Mouse (Mus musculus) cortical plate, adult 2 months (tissue): ENCODE results near the gene Gm8011. TPM values are rescaled to one million over a fixed set of nuclear protein-coding genes. Genes with fewer than 3 reads are reported as not detected.
"Not testable (repeated sequence)": the region's sequence is repeated elsewhere in the genome, so short reads cannot be mapped to it uniquely, and the experiment has no call there.

Experiments used
- H3K27ac ChIP-seq: fragments of 200-500 bp; 2 replicates; pipeline ENCODE4 v1.5.1; 2012; ENCODE audit warnings: low read length, control low read depth, inconsistent platforms; ENCODE audit not compliant: insufficient read depth
- H3K4me1 ChIP-seq: fragments of 200-500 bp; 2 replicates; pipeline ENCODE4 v1.6.1; 2011; ENCODE audit warnings: low read length; ENCODE audit not compliant: control insufficient read depth, insufficient read depth
- H3K4me3 ChIP-seq: fragments of 200-500 bp; 2 replicates; pipeline ENCODE4 v1.5.1; 2011; ENCODE audit warnings: mild to moderate bottlenecking, low read length, control low read depth; ENCODE audit not compliant: insufficient read depth
- polyA plus RNA-seq: library from polyadenylated mRNA; depleted of rRNA; stranded (reverse); fragments of >200 nt; gene quantifications from 2 replicates; pipeline ENCODE4 v1.2.3, GENCODE M21; 2012; rRNA removed

Gm8011 gene
- polyA plus RNA-seq = not detected in 2 replicates

DNA sequence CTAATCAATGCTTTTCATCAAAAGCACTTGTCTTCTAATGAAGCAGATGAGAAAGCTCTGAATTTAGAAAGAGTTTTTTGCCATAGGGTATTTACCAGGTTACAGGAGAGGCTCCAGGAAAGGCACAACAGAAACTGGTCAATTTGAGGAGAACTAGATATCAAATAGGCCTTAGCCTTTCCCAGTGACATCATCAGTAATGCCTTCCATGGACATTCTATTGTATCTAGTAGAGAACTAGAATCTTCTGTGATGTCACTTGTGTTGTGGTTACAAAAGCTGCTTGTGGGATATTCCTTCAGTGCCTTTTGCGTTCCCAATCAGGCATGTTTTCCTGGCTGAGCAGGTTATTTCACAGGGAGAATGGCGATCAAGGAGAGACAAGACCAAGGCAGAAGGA lies at the start of gene Gm8011:
Gene Gm8011, plus strand, starts transcription at position 301 of the 400 bp plus-strand sequence.
- H3K4me3 ChIP-seq, H3K27ac ChIP-seq: not testable (repeated sequence)

DNA sequence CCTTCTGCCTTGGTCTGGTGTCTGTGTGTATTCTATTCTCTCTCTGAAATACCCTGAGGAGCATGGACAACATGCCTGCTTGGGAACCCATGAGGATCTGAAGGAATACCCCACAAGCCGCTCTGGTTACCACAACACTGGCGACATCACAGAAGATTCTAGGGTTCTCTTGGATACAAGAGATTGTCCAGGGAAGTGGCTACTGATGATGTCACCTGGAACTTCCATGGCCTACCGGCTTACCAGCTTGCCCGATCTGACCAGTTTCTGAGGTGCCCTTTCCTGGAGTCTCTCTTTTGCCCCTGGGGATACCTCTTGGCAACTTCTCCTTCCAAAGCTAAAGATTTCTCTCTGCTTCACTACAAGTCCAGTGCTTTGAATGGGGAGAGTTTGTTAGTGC lies 24.1 kb upstream of the Gm8011 start, which contains the start of gene Gm8005:
Gene Gm8005, minus strand, starts transcription at position 101 of the 400 bp plus-strand sequence.
- not testable (repeated sequence) for H3K4me3 ChIP-seq, H3K27ac ChIP-seq, H3K4me1 ChIP-seq

More for the DNA sequence above, at the start of gene Gm8011:
- not testable (repeated sequence) for H3K4me1 ChIP-seq

DNA sequence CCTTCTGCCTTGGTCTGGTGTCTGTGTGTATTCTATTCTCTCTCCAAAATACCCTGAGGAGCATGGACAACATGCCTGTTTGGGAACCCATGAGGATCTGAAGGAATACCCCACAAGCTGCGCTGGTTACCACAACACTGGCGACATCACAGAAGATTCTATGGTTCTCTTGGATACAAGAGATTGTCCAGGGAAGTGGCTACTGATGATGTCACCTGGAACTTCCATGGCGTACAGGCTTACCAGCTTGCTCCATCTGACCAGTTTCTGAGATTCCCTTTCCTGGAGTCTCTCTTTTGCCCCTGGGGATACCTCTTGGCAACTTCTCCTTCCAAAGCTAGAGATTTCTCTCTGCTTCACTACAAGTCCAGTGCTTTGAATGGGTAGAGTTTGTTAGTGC lies 38.6 kb downstream of the Gm8011 start, which contains the start of gene Gm8020:
Gene Gm8020, minus strand, starts transcription at position 101 of the 400 bp plus-strand sequence.
- not testable (repeated sequence) for H3K27ac ChIP-seq, H3K4me3 ChIP-seq

More for the DNA sequence above, 38.6 kb downstream of the Gm8011 start, which contains the start of gene Gm8020:
- not testable (repeated sequence) for H3K4me1 ChIP-seq

Other genes starting within 250 kb of the Gm8011 start
- not detected in 2 replicates for gene Gm17026, start 203.8 kb upstream of the Gm8011 start, polyA plus RNA-seq
- not detected in 2 replicates for gene Gm9611, start 166.5 kb upstream of the Gm8011 start, polyA plus RNA-seq
- gene Gm7995, start 153.7 kb upstream of the Gm8011 start, polyA plus RNA-seq = 0.08 TPM in 1 of 2 replicates, not detected in the other
- gene Gm8005, start 24.2 kb upstream of the Gm8011 start, polyA plus RNA-seq = not detected in 2 replicates
- gene Gm8020, start 38.5 kb downstream of the Gm8011 start, polyA plus RNA-seq = not detected in 2 replicates
- 0.17 TPM in 1 of 2 replicates, not detected in the other for gene Gm8024, start 60.4 kb downstream of the Gm8011 start, polyA plus RNA-seq
- gene Gm17124, start 136.0 kb downstream of the Gm8011 start, polyA plus RNA-seq = not detected in 2 replicates
- gene Gm3633, start 178.0 kb downstream of the Gm8011 start, polyA plus RNA-seq = not detected in 2 replicates
- gene Gm10378, start 192.1 kb downstream of the Gm8011 start, polyA plus RNA-seq = not detected in 2 replicates